Mouse (Mus musculus) heart, postnatal 10 days (tissue): Measurements from ENCODE around the gene Vgll3. TPM values are rescaled to one million over a fixed set of nuclear protein-coding genes. Genes with fewer than 3 reads are reported as not detected.

Experiments
- DNase-seq, 2 experiments: peaks; one replicate each; pipeline ENCODE4 v3.0.0; 2021
- intact Hi-C: fragments of 180-260 bp; cut with DNase I; formaldehyde crosslinking; loops from one replicate; pipeline ENCODE4 v1.15.1; 2025
- total RNA-seq, 2 experiments: library from RNA; stranded (reverse); gene quantifications; 2 replicates each; pipeline ENCODE4 v1.2.3; 2021

Gene Vgll3
- 1 to 10 TPM; 4.1 to 5.5 TPM for total RNA-seq

DNA sequence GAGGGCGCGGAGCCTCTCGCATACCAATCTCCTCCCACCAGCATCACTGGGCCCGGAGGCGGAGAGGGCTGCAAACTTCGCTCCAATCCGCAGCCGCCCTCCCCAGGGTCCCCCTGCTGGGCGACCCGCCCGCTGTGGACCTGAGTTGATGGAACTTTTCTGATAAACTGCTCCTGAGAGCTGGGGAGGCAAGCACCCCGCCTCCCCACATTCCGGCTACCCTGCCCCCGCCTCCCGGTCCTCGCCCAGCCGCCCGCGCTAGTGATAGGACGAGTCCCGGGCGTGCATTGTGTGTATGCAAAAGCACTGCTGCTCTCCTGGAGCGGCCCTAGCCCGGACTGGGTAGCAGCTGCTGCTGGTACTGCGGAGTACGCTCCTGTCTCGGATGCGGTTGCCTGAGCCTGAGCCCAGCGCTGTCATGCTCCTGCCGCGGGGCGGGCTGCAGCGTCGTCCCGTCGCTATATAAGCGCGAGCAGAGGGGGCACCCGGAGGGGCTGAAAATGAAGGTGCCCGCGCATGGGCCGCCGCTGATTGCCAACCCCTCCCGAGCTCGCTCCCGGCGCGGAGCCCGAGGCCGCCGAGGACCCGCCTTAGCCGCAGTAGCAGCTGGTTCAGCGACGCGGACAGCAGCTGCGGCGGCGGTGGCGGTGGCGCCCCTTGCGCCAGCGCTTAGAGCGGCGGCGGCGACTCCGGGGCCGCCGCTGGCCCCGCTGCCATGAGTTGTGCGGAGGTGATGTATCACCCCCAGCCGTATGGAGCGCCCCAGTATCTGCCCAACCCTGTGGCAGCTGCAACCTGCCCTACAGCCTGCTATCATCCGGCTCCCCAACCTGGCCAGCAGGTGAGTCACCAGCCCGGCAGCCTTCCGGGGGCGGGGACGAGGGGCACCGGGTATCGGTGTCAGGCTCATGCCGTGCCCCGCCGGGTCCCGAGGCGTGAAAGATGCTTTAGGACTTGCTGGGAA, at the start of gene Vgll3:
Vgll3 (plus strand) TSS at position 340 of the 964 bp plus-strand sequence.
- DNase-seq, result peak; percentile 69 to 73
- intact Hi-C loops, result no loop called here

DNA sequence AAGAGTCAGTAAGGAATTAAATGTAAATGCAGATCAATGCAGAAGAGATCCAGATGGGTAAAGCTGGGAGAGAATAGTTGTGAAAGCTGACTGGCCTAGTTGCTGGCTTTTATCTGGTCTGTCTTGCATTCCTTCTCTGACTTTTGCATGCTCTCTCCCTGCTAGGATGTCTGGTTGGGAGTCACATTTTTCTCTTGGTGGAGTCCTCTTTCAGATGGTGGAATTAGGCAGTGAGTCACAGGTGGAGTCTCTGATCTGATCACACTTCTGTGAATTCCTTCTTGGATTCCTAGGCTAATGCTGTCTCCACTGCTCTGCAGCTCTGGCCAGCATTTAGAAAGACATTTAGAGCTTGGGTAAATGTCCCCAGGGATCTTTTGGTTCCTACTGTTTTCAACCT, 49.1 kb upstream of the Vgll3 start:
- intact Hi-C loops, result no loop called here
- no peak for DNase-seq

DNA sequence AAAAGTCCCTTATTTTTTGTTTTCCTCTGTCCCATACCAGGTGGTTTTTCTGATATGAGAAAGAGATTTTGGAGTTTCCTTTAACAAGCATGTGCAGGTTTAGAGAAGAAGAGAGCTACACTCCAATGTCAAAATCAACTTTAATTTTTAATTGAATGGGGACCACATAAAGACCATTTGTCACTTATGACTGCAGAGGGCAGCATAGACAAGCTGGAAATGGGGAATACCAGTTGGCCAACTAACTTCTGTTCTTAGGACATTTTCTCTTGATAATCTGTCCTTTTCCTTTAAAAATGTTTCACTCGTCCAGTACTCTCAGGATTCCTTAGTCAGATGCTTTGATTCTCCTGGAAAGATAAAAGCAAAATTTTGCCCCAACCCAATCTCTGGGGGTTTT, 29.1 kb upstream of the Vgll3 start:
- intact Hi-C loops, result loop anchor here (5.0 kb wide), 1 partner anchor 221 kb away; no protein-coding TSS in a partner anchor
- peak; percentile 30 to 41 for DNase-seq

DNA sequence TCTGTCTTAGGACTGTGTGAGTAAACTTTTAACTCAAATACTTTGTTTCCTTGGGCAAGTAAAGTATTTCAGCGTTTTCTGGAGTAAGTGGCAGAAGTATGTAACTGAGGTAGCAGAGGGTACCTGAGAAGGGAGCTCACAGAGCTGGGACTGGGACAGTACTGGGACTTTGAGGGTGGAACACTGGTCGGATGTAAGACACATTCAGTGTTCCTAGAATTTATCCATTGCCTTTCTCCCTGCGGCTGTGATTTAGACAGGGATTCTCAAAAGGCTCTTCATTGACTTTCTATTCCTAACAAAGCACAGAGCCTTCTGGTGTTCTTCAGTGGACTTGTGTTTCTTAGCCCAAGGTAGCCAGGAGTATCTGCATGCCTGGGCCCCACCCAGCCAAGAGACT, 1.0 kb downstream of the Vgll3 start:
- DNase-seq, result no peak
- intact Hi-C loops, result no loop called here

DNA sequence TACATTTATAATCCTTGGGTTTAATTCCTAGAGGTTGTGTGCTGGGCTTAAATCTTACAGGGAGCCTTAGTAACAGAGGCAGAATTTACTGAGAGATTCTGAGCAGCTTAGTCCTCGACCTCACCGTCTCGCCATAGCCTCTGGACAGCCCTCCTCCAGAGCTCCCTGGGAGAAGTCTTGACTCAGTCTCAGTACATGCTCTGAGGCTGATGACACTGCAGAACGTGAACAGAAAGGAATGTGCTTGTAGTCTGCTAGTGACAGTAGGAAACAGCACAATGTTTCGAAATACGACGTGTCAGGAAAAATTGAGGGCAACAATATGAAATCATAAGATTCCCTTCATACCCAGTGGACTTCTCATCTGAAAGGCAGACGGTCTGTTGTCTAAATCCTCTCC, 3.7 kb downstream of the Vgll3 start:
- intact Hi-C loops, result no loop called here
- DNase-seq, result peak; percentile 34 to 41

DNA sequence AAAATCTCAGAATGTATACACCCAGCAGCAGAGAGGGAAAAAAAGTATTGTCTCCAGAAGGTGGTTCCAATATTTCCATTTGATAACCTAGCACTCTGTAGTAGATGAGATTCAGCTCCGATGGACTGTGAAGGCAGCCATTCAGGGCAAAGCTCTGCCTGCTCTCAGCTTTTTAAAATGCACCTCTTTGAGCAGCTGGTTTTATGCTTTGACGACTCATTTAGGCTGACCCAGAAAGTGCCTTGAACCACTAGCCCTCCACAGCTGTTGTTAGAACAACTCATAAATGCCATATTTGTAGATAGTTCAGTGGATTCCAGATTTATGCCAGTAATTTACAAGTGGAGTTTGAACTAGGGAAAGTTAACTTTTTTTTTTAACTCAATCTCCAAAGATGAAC, 5.7 kb downstream of the Vgll3 start:
- DNase-seq, result no peak
- intact Hi-C loops, result no loop called here

DNA sequence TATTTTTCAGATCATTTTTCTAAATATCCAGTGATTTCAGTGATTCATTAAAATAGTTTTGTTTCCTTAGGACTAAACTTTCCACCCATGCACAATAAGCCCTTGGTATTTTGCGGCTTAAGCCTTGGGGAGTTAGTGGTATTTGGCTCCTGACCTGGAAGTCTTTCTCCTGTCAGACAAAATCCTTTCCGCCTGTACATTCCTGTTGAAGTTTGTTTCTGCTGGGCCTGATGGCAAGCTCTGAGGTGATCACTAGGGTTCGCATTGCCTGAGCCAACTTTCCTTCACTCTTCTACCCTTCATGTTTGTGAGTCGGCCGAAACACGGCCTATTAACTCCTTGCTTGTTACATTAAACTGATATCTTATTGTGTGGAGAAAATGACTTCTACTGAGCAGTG, 8.7 kb downstream of the Vgll3 start:
- DNase-seq, result peak in 1 of 2 experiments; percentile 28
- intact Hi-C loops, result no loop called here

DNA sequence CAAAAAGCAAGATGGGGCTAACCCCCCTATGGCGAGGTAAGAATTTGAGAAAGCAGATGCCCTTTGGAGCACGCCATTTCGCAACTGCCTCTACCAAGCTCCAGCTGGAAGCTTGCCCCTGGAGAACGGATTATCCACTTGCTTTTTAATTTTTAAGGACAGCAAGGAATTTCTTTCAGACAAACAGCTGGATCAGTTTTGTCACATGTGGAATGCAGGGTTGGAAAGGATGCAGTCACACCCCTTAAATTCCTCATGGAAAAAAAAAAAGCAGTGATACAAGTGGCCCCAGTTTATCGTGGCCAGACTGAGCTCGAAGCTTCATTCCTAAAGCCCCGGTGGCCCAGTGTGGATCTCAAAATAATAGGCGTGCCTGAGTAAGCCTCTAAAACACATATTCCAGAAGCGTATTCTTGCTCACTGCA, 13.1 kb downstream of the Vgll3 start:
- intact Hi-C loops, result no loop called here

DNA sequence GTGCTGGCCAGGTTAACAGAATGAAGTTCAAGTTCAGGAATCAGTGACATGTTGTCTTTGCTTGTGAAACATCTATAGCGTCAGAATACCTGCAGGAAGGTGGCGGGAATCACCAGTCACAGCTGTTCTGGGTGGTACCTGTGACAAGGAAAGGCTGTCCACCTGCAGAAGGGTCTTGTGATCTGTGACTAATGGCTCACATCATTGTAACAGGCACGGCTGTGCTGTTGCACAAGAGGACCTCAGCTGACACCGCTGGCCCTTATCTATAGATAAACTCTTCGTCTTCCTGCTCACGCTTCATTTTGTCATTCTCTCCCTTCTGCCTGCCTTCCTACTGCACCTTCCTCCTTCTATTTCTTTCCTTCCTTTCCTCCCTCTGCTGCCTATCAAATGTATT, 14.0 kb downstream of the Vgll3 start:
- no peak for DNase-seq
- intact Hi-C loops, result no loop called here

More for the DNA sequence above, 13.1 kb downstream of the Vgll3 start:
- peak; percentile 56 to 59 for DNase-seq

DNA sequence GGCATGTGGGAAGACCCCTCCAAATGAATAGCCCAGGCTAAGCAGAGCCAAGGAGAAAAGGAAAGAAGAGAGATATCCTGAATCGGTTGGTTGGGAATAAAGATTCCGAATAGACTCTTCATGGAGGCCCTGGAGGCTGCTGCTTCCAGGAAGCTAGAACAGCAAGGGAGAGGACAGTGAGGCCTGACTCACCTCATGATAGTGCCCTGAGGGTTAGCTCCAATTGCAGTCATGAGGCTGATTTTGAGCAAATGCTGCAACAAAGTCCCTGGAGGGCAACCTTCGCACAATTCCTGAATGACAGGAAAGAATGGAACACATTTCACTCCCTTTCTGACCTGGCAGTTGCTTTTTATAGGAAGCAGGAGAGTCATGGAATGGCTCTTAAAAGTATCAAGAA, 19.7 kb downstream of the Vgll3 start:
- DNase-seq, result no peak
- intact Hi-C loops, result no loop called here

DNA sequence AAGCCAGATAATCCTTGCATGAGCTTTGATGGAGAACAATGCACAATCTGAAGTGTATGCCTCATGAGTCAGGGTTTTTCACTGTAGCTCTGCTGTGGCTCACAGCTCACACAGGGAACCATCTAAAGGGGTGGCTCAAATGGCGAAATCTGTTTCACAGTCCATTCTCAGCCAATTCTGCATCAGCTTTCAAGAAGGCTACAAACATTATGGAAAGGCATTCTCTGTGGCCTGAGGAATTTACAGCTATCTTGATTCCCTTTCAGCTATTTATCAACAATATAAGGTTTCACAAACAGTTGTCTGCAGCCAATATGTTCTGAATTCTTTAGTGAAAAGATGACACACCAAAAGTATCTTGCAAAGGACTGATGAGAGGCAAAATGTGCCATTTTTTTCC, 35.1 kb downstream of the Vgll3 start:
- no peak for DNase-seq
- intact Hi-C loops, result no loop called here

DNA sequence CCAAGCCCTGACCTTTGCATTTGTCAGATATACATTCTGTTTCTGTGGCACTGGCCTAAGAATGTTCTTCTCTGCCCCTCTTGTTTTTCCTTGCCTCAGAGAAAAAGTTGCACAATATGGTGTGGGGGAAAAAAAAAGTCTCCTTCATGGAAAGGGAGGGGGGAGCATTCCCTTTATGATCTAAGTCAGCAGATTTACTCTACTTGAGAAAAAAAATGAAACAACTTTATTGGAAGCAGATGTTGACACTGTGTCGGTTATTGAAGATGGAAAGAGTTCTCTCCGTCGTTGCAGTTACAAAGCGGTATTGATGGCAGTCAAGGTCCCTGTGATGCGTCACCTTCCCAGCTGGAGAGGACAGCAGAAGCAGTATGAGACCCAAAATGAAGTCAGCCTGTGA, 49.4 kb downstream of the Vgll3 start:
- intact Hi-C loops, result no loop called here
- no peak for DNase-seq

DNA sequence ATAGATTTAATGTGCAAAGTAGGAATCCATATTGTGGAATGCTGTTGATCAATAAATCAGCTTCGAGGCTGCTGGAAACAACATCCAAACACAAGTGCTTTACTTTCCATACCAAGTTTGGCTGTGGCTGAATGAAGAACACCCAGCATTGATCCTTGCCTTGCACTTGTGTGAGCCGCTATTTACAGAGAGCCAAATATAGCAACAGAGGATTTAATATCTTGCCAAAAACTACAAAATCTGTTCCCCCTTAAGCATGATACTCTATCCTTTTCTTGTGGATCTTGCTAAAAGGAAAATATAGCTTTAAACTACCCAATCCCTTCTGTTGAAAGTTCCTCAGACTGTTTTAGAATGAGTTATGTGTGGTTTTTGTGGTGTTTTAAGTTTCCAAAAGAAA, 52.9 kb downstream of the Vgll3 start:
- no peak for DNase-seq
- intact Hi-C loops, result no loop called here

DNA sequence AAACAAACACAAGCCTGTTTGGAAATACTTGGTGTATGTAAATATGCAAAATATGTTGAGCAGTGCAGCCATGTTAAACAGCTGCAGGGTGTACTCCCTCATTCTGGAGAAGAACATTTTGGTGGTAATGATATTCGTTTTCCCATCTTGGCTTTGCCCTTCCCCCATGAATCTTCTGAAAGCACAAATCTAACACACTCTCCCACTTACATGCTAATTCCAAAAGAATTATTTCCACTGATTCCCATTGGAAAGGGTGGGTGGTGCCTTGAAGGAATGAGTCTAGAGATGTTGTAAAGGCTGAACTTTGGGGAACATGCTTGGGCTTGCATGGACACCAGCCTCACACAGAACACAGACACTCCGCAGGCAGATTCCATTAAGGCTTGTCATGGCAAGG, 53.9 kb downstream of the Vgll3 start:
- DNase-seq, result no peak
- intact Hi-C loops, result no loop called here

DNA sequence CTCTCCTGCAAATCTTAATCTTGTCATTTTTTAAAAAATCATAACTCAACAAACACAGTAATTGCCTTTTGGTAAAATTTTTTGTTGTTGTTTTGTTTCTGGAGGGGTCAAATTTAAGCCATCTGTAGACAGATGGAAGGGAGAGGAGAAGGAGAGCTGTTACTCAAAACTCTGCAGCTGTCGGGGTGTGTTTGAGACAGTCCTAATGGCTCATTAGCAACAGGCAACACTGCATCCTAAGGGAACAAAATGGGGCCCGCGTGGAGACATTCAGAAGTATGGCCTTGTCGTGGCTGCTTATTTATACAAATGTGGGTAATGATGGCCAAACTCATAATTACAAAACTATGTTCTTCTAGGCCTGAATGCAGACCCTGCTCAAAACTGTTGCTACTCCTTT, 73.9 kb downstream of the Vgll3 start:
- intact Hi-C loops, result no loop called here
- DNase-seq, result no peak
